Mouse (Mus musculus): ENCODE data around the gene Lefty1.
"Not testable (repeated sequence)": the region's sequence is repeated elsewhere in the genome, so short reads cannot be mapped to it uniquely, and the experiment has no call there.

The Lefty1 gene

GRCm38 (mm10) chr1:180919686-180920085 lies 15.1 kb upstream of the Lefty1 start:
- peak; percentile 38 for DNase-seq (ENCODE audit: low read depth, low spot score)

- DNase-seq (ENCODE audit: low read depth, low spot score), result peak; percentile 44
These were observed 12.4 kb upstream of the Lefty1 start for GRCm38 (mm10) chr1:180922273-180923048.

- no peak for DNase-seq (ENCODE audit: low read depth, low spot score)
These were observed 10.1 kb upstream of the Lefty1 start for GRCm38 (mm10) chr1:180924737-180925136.

DNA sequence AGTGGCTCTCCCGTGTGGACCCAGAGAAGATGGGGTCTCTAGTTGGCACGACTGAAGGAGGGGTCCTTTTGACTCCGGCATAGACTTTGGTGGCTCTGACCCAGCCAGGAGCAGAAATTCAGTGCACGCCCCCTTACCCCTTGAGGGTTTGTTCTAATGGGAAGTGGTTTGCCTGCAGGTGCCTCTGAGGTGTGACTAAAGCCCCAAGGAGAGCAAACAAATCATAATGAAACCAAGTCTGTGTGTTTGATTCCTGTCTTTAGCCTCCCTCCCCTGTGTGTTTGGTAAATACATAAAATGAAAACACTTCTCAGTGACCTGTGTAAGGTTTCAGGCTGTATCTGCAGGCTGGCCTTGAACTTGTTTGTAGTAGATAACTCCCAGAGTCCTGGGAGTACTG lies 8.5 kb upstream of the Lefty1 start:
- peak; percentile 32 for DNase-seq (ENCODE audit: low read depth, low spot score)

DNA sequence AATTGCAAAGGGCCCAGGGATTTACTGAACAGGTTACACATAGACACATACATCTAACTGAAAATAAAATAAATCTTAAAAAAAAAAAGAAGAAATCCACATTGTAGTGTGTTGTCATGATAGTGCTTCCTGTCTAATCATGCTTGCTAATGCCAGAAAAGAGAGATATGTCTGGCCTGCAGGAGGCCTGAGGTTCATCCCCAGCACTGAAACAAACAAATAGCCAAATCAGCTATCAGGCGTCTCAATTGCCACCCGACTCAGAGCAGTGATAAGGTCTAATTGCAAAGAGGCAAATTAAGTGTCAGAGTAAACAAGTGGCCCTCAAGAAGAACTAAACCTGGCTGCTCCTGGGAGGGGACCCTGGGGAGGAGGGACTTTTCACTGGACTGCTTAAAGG lies 5.2 kb upstream of the Lefty1 start:
- no peak for DNase-seq (ENCODE audit: low read depth, low spot score)

- DNase-seq (ENCODE audit: low read depth, low spot score), result no peak
These were observed 3.7 kb upstream of the Lefty1 start for GRCm38 (mm10) chr1:180931106-180931505.

DNA sequence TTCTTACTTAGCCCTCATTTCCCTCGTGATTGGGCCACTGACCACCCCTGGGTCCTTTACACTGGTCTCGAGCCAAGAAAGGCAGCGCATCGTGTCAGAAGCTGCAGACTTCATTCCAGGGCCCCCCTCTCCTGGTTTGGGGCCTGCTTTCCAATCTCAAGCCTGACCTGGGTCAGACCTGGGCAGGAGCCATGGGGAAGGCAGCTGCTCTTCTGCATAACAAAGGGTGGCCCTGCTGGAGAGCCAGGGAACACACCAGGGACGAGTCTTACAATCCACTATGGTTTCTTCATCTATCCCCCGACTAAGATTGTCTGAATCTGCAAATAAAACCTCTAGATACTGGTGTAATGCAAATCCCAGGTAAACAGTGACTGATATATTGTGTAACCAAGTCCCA lies 1.2 kb upstream of the Lefty1 start:
- DNase-seq (ENCODE audit: low read depth, low spot score), result no peak

DNA sequence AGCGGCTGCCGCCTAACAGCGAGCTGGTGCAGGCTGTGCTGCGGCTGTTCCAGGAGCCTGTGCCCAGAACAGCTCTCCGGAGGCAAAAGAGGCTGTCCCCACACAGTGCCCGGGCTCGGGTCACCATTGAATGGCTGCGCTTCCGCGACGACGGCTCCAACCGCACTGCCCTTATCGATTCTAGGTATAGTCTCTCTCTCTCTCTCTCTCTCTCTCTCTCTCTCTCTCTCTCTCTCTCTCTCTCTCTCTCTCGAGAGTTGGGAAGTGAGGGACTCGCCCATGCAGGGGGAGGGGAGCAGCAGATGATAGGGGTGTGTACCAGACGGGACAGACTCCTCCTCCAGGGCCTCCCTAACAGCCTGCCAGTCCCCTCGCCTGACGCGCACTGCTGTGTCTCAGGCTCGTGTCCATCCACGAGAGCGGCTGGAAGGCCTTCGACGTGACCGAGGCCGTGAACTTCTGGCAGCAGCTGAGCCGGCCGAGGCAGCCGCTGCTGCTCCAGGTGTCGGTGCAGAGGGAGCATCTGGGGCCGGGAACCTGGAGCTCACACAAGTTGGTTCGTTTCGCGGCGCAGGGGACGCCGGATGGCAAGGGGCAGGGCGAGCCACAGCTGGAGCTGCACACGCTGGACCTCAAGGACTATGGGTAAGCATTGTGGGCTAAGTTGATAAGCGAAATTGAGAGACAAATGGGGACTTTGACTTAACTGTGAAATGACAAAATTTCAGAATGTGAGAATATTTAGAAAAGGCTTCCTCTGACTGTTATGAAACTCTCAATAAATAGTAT lies 2.0 kb downstream of the Lefty1 start:
- DNase-seq (ENCODE audit: low read depth, low spot score), result peak; percentile 45

DNA sequence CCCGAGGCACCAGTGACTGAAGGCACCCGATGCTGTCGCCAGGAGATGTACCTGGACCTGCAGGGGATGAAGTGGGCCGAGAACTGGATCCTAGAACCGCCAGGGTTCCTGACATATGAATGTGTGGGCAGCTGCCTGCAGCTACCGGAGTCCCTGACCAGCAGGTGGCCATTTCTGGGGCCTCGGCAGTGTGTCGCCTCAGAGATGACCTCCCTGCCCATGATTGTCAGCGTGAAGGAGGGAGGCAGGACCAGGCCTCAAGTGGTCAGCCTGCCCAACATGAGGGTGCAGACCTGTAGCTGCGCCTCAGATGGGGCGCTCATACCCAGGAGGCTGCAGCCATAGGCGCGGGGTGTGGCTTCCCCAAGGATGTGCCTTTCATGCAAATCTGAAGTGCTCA lies 2.8 kb downstream of the Lefty1 start:
- not testable (repeated sequence) for DNase-seq (ENCODE audit: low read depth, low spot score)

- peak; percentile 57 for DNase-seq (ENCODE audit: low read depth, low spot score)
These were observed 4.0 kb downstream of the Lefty1 start for GRCm38 (mm10) chr1:180938781-180939180.

GRCm38 (mm10) chr1:180940776-180941460 lies 6.1 kb downstream of the Lefty1 start:
- peak; percentile 25 for DNase-seq (ENCODE audit: low read depth, low spot score)

DNA sequence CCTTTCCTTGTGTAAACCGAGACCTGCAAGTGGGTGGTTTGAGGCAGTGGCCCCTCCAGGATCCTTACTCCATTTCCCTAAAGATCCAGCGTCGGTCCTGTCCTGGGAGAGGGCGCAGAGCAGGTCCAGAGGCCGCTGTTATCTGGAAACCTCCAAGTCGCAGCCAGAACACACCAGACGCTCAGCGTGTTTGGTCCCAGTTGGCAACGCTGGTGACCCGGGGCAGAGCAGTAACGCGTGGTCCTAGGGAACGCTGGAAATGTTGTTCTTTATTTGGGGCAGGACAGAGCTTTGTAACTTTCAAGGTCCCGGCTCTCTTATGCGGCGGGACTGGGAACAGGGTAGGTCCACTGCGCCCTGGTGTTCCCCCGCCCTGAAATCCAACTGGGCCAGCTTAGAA lies 6.9 kb downstream of the Lefty1 start:
- no peak for DNase-seq (ENCODE audit: low read depth, low spot score)

GRCm38 (mm10) chr1:180942166-180943031 lies 7.6 kb downstream of the Lefty1 start, which contains the start of gene Tmem63a:
Gene Tmem63a (plus strand): TSS chr1:180942344.
- DNase-seq (ENCODE audit: low read depth, low spot score), result peak; percentile 80

- DNase-seq (ENCODE audit: low read depth, low spot score), result no peak
These were observed 8.3 kb downstream of the Lefty1 start for GRCm38 (mm10) chr1:180943032-180943644.

DNA sequence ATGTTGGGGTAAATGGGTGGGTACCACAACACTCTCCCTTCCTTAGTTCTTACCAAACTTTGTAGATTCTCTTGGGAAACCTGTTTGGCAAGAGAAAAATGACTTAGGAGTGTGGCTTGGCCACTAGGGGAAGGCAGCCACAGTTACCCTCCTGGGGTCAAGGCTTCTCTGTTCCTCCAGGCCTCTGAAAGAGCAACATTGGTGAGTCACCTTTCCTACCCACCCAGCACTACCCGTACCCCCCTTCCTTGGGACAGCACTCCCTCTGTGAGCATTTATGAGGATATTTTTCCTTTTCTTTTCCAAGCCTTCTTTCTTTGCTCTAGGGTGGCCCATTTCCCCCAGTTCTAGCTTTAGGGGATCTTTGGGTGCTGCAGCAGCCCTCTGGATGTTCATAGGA lies 9.1 kb downstream of the Lefty1 start:
- DNase-seq (ENCODE audit: low read depth, low spot score), result peak; percentile 15

DNA sequence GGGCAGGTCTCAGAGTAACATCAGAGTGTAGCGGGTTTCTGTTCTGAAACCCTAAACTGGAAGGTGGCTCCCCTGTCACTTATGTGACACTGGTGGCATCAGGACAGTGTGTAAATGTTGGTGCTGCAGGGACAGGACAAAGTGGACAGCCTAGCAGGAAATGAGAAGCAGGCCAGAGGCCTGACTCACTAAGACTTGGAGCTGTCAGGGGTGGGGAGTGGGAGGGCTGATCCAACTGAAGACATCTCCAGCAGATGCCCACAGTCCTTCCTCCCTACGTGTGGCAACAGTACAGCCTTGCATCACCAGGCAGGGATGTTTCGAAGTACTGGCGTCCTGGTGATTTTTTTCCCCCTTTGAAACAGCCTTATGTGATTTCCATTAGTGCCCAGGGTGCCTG lies 9.7 kb downstream of the Lefty1 start:
- DNase-seq (ENCODE audit: low read depth, low spot score), result no peak

DNA sequence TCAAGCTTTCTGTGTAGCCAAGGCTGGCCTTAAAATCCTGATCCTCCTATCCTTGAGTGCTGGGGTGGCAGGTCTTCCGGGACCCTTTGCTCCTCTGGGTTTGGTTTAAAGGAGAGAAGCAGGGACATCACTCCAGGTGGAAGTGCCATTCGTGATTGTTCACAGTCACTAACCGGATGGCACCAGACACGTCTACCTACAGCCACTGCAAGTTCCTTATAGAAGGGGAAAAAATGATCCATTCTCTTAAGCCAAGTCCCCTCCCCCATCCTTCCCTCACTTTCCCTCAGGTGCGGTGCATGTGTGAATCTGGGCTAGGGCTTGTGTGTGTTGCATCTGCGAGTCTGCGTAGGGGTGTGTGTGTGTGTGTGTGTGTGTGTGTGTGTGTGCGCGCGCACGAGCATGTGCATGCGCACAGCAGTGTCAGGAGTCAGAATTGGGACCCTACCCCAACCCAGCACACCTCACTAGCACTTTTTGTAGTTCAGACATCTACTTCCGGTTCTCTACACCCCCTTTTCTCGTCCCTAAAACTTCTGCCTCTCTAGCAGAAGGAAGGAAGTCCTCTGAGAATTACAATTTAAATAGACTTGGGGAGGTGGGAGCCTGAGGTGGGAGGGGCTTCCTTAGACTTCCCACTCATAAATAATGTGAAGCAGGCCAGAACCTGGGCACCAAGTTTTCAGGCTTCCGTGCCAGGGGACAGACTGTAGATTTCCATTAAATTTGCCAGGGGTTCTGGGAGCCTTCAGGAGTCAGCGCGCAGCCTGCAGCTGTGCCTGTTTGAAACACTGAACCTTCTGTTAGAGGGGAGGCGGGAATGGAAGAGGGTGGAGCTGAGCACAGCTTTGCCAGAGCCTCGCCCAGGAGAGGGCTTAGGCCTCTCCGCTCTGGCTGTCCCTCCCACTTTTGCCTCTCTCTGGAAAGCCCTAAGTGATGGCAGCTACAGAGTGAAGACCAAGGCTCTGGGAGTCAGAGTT lies 10.5 kb downstream of the Lefty1 start:
- peak; percentile 41 for DNase-seq (ENCODE audit: low read depth, low spot score)

- DNase-seq (ENCODE audit: low read depth, low spot score), result no peak
These were observed 11.6 kb downstream of the Lefty1 start for GRCm38 (mm10) chr1:180946448-180946847.

- no peak for DNase-seq (ENCODE audit: low read depth, low spot score)
These were observed 17.4 kb downstream of the Lefty1 start for GRCm38 (mm10) chr1:180952085-180952746.

Data from CD4-positive, CD25-positive, alpha-beta regulatory T cell, adult 2 months (primary cell).